Mouse (Mus musculus) small intestine, adult 2 months (tissue): ENCODE data around the gene Selenon.

ENCODE experiments used
- CTCF ChIP-seq: fragments of 200-500 bp; IDR thresholded peaks from 2 replicates; pipeline ENCODE4 v1.5.1; 2012; ENCODE audit warnings: low read depth, mild to moderate bottlenecking, control low read depth, inconsistent platforms, low read length, moderate library complexity, mixed read lengths; ENCODE audit not compliant: insufficient replicate concordance, insufficient read length; ENCODE audit errors: extremely low read depth
- POLR2A ChIP-seq: fragments of 200-500 bp; IDR thresholded peaks from 2 replicates; pipeline ENCODE4 v1.6.1; 2012; ENCODE audit warnings: low read depth, mild to moderate bottlenecking, control low read depth, inconsistent platforms, low read length, moderate library complexity

- TF ChIP-seq CTCF (no peak), POLR2A (no peak)
Measured at GRCm38 (mm10) chr4:134564093-134564492, 12.1 kb upstream of the Selenon start.
